In genomic region chr14:79645378-79645777, GRCm38 (mm10) we compare ENCODE assay signal across 20 mouse cellular contexts. TPM values are rescaled to one million over a fixed set of nuclear protein-coding genes. Genes with fewer than 3 reads are reported as not detected.
DNase-seq lines count a peak whose midpoint lies in the region; ATAC-seq lines count a peak whose summit lies in the region.
"Had no signal": no experiment of that assay in that cellular context is flagged by ENCODE, and none has a peak within 500 bp of the region (broad histone marks: within the 10 kb centered on the region; RNA-seq: fewer than 3 reads in every experiment).

No protein-coding gene starts in this region.

- DNase-seq in heart, embryonic 10.5 days (ENCODE audit: low spot score): no peak
- DNase-seq in heart, postnatal 25 days (ENCODE audit: low spot score): no peak
- DNase-seq in hindbrain, embryonic 10.5 days (ENCODE audit: low spot score): no peak
- DNase-seq in midbrain, embryonic 10.5 days (ENCODE audit: low spot score): no peak
- DNase-seq in adrenal gland, adult (ENCODE audit: inconsistent age in 2 of 2, low spot score in 1 of 2): no peak
- DNase-seq: cerebellum, adult 11-12 months; gastrocnemius, postnatal 25 days; right cerebral cortex, postnatal 25 days; thymus, adult 2 months had no signal

- 12% methylated on average over 11 of the region's 11 CpGs for WGBS in heart, embryonic 10.5 days
- WGBS in hindbrain, embryonic 12.5 days: 32% methylated on average over 11 of the region's 11 CpGs
- WGBS in hindbrain, embryonic 10.5 days: 33% methylated on average over 11 of the region's 11 CpGs
- WGBS in midbrain, embryonic 10.5 days: 34% methylated on average over 11 of the region's 11 CpGs
- 20% methylated on average over 11 of the region's 11 CpGs for WGBS in intestine, embryonic 16.5 days

- peak overlapping the region; percentile 47 for H3K4me3 ChIP-seq in heart, embryonic 10.5 days
- H3K4me3 ChIP-seq in hindbrain, embryonic 12.5 days: no peak overlapping the region
- no peak overlapping the region for H3K4me3 ChIP-seq in hindbrain, embryonic 10.5 days
- no peak overlapping the region for H3K4me3 ChIP-seq in midbrain, embryonic 10.5 days
- H3K4me3 ChIP-seq in intestine, embryonic 16.5 days (ENCODE audit: low read length): no peak overlapping the region
- H3K4me3 ChIP-seq: forebrain, embryonic 10.5 days; kidney, embryonic 15.5 days; layer of hippocampus, adult 2 months; lung, embryonic 15.5 days; myocyte had no signal

- no peaks in the 10 kb centered on the region for H3K36me3 ChIP-seq in heart, embryonic 10.5 days
- H3K36me3 ChIP-seq in hindbrain, embryonic 12.5 days: no peaks in the 10 kb centered on the region
- no peaks in the 10 kb centered on the region for H3K36me3 ChIP-seq in hindbrain, embryonic 10.5 days
- no peaks in the 10 kb centered on the region for H3K36me3 ChIP-seq in midbrain, embryonic 10.5 days
- no peaks in the 10 kb centered on the region for H3K36me3 ChIP-seq in intestine, embryonic 16.5 days (ENCODE audit: control insufficient read depth, insufficient read depth, low read length)
- H3K36me3 ChIP-seq: forebrain, embryonic 10.5 days; kidney, embryonic 15.5 days; lung, embryonic 15.5 days had no signal

- no peaks in the 10 kb centered on the region for H3K9me3 ChIP-seq in heart, embryonic 10.5 days
- no peaks in the 10 kb centered on the region for H3K9me3 ChIP-seq in hindbrain, embryonic 12.5 days (replicated peaks)
- H3K9me3 ChIP-seq in hindbrain, embryonic 10.5 days: no peaks in the 10 kb centered on the region
- H3K9me3 ChIP-seq in midbrain, embryonic 10.5 days (replicated peaks): no peaks in the 10 kb centered on the region
- no peaks in the 10 kb centered on the region for H3K9me3 ChIP-seq in intestine, embryonic 16.5 days (ENCODE audit: control insufficient read depth, low read length)
- H3K9me3 ChIP-seq: forebrain, embryonic 10.5 days; kidney, embryonic 15.5 days; lung, embryonic 15.5 days had no signal

- peaks cover 11% of the 10 kb centered on the region for H3K4me1 ChIP-seq in heart, embryonic 10.5 days
- H3K4me1 ChIP-seq in hindbrain, embryonic 12.5 days: peaks cover 6% of the 10 kb centered on the region
- H3K4me1 ChIP-seq in hindbrain, embryonic 10.5 days (replicated peaks): peaks cover 11% of the 10 kb centered on the region
- H3K4me1 ChIP-seq in midbrain, embryonic 10.5 days: peaks cover 13% of the 10 kb centered on the region
- H3K4me1 ChIP-seq in intestine, embryonic 16.5 days (ENCODE audit: control insufficient read depth, insufficient read depth, low read length): peaks cover 3% of the 10 kb centered on the region; the same call in 1 of the 2 replicates
- H3K4me1 ChIP-seq: lung, embryonic 15.5 days had no signal

- peak overlapping the region; percentile 8; the same call in 1 of the 2 replicates for H3K4me2 ChIP-seq in hindbrain, embryonic 12.5 days (replicated peaks)
- no peak overlapping the region for H3K4me2 ChIP-seq in intestine, embryonic 16.5 days (ENCODE audit: low read depth, low read length)
- H3K4me2 ChIP-seq: kidney, embryonic 15.5 days; lung, embryonic 15.5 days had no signal

- no peak for ATAC-seq in hindbrain, embryonic 12.5 days (ENCODE audit: low FRiP score)
- ATAC-seq in hematopoietic stem cell, adult 5-6 weeks (replicated peaks in 1 of 2; ENCODE audit: insufficient read depth in 1 of 2, low FRiP score in 2 of 2, low TSS enrichment in 1 of 2, low read depth in 1 of 2, poor library complexity in 2 of 2, severe bottlenecking in 2 of 2): peak; percentile 24 to 56; a peak in 1 of 4 replicates
- no peak for ATAC-seq in intestine, embryonic 16.5 days
- ATAC-seq: inflammation-experienced regulatory T-cells, adult 6 months had no signal

- intact Hi-C loops in heart, postnatal 25 days (cut with DNase I): no loop called here

- H3K27ac ChIP-seq in heart, embryonic 10.5 days: no peak overlapping the region
- no peak overlapping the region for H3K27ac ChIP-seq in hindbrain, embryonic 12.5 days
- no peak overlapping the region for H3K27ac ChIP-seq in hindbrain, embryonic 10.5 days
- H3K27ac ChIP-seq in midbrain, embryonic 10.5 days (replicated peaks): peak overlapping the region; percentile 17; the same call in 1 of the 2 replicates
- H3K27ac ChIP-seq in intestine, embryonic 16.5 days (ENCODE audit: low read length): no peak overlapping the region
- H3K27ac ChIP-seq: forebrain, embryonic 10.5 days; kidney, embryonic 15.5 days; layer of hippocampus, adult 2 months; lung, embryonic 15.5 days had no signal

- no peaks in the 10 kb centered on the region; the same call in 1 of the 2 replicates for H3K27me3 ChIP-seq in heart, embryonic 10.5 days (ENCODE audit: insufficient read depth, poor library complexity, severe bottlenecking)
- no peaks in the 10 kb centered on the region for H3K27me3 ChIP-seq in hindbrain, embryonic 12.5 days
- H3K27me3 ChIP-seq in hindbrain, embryonic 10.5 days (ENCODE audit: insufficient read depth, poor library complexity, severe bottlenecking): no peaks in the 10 kb centered on the region
- no peaks in the 10 kb centered on the region for H3K27me3 ChIP-seq in midbrain, embryonic 10.5 days (ENCODE audit: low read depth, poor library complexity, severe bottlenecking)
- no peaks in the 10 kb centered on the region for H3K27me3 ChIP-seq in intestine, embryonic 16.5 days (replicated peaks; ENCODE audit: control insufficient read depth, insufficient read depth, low read length)

- no peak overlapping the region for H3K9ac ChIP-seq in hindbrain, embryonic 12.5 days
- no peak overlapping the region for H3K9ac ChIP-seq in intestine, embryonic 16.5 days (ENCODE audit: low read depth, low read length)
- H3K9ac ChIP-seq: kidney, embryonic 15.5 days; lung, embryonic 15.5 days had no signal

RNA-seq across cellular contexts. Expression of gene Cnmd, which starts 16.6 kb away (rescaled TPM):
- 1.7 and 2.9 TPM in 2 replicates for polyA plus RNA-seq in heart, embryonic 10.5 days (2016; fragmentation: Nextera tagmentation; extraction: Ambion mirVana)
- total RNA-seq in heart, postnatal 25 days (2021): under 1 TPM; 0.62 to 0.81 TPM
- 66.9 and 90.7 TPM in 2 replicates for polyA plus RNA-seq in hindbrain, embryonic 12.5 days (2016; fragmentation: Nextera tagmentation; extraction: Ambion mirVana)
- polyA plus RNA-seq in hindbrain, embryonic 10.5 days (2016; fragmentation: Nextera tagmentation; extraction: Ambion mirVana): 17.3 and 20.8 TPM in 2 replicates
- total RNA-seq in hematopoietic stem cell, adult 5-6 weeks (2017): not detected in 2 replicates
- polyA plus RNA-seq in midbrain, embryonic 10.5 days (2016; fragmentation: Nextera tagmentation; extraction: Ambion mirVana): 5.3 and 6.3 TPM in 2 replicates
- polyA plus RNA-seq in intestine, embryonic 16.5 days (2015; fragmentation: Nextera tagmentation; extraction: Ambion mirVana): 0.15 and 0.22 TPM in 2 replicates
- total RNA-seq: common myeloid progenitor, adult 5-6 weeks; ES-E14 had no signal
- polyA plus RNA-seq: inflammation-experienced regulatory T-cells, adult 6 months; myocyte had no signal

RNA-seq across cellular contexts. Expression of gene Sugt1, which starts 57.9 kb away (rescaled TPM):
- polyA plus RNA-seq in heart, embryonic 10.5 days (2016; fragmentation: Nextera tagmentation; extraction: Ambion mirVana): 106 and 123 TPM in 2 replicates
- 10 to 100 TPM; 65.5 to 75.5 TPM for total RNA-seq in heart, postnatal 25 days (2021)
- polyA plus RNA-seq in hindbrain, embryonic 12.5 days (2016; fragmentation: Nextera tagmentation; extraction: Ambion mirVana): 128 and 133 TPM in 2 replicates
- 139 and 154 TPM in 2 replicates for polyA plus RNA-seq in hindbrain, embryonic 10.5 days (2016; fragmentation: Nextera tagmentation; extraction: Ambion mirVana)
- 141 and 146 TPM in 2 replicates for total RNA-seq in hematopoietic stem cell, adult 5-6 weeks (2017)
- 146 and 161 TPM in 2 replicates for polyA plus RNA-seq in midbrain, embryonic 10.5 days (2016; fragmentation: Nextera tagmentation; extraction: Ambion mirVana)
- 96.1 and 105 TPM in 2 replicates for polyA plus RNA-seq in intestine, embryonic 16.5 days (2015; fragmentation: Nextera tagmentation; extraction: Ambion mirVana)

Comparison
In these comparisons a context has a peak if more than half of its experiments do, and no peak if none do; other contexts are left out.
1. ATAC-seq: peak in hematopoietic stem cell, adult 5-6 weeks (2 of 2); none in hindbrain, embryonic 12.5 days (single experiment) and intestine, embryonic 16.5 days (single experiment).